Mouse (Mus musculus) C2C12 (cell line): ENCODE measurements around the gene Rnft2.

Source experiments
- CEBPB ChIP-seq: IDR thresholded peaks from one replicate; pipeline ENCODE4 v1.6.1; 2011; ENCODE audit warnings: low read depth, mild to moderate bottlenecking, control low read depth, moderate library complexity
- CTCF ChIP-seq: IDR thresholded peaks from one replicate; pipeline ENCODE4 v1.5.1; 2011; ENCODE audit not compliant: control insufficient read depth, insufficient read depth, insufficient read length
- FOSL1 ChIP-seq: IDR thresholded peaks from one replicate; pipeline ENCODE4 v1.8.0; 2011; ENCODE audit warnings: mild to moderate bottlenecking, low read length; ENCODE audit not compliant: poor library complexity, insufficient read depth, severe bottlenecking
- MAX ChIP-seq: IDR thresholded peaks from one replicate; pipeline ENCODE4 v1.6.1; 2011; ENCODE audit warnings: mild to moderate bottlenecking, control low read depth
- MYOG ChIP-seq: IDR thresholded peaks from one replicate; pipeline ENCODE4 v1.6.1; 2011; ENCODE audit not compliant: control insufficient read depth, insufficient read length; ENCODE audit errors: extremely low read depth
- USF1 ChIP-seq: IDR thresholded peaks from one replicate; pipeline ENCODE4 v1.6.1; 2011; ENCODE audit warnings: low read depth, mild to moderate bottlenecking, control low read depth, moderate library complexity

DNA sequence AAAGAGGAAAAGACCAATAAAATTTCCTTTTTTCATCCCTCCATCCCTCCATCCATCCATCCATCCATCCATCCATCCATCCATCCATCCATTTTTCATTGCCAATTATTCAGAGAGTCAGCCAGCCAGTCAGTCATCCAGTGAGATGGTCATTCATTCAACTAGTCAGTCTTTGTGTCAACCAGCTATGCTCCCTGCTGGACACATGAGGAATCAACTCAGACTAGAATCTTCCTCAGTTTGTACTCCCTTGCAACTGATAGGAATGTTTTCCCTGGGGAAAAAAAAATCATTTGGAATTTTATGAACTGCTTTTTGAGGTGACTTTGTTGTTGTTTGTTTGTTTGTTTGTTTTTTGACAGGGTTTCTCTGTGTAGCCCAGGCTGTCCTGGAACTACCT, 79.5 kb downstream of the Rnft2 start:
- no peak for TF ChIP-seq USF1
- TF ChIP-seq CTCF: no peak
- no peak for TF ChIP-seq MYOG
- no peak for TF ChIP-seq MAX
- no peak for TF ChIP-seq CEBPB
- no peak for TF ChIP-seq FOSL1
